Mouse (Mus musculus) frontal cortex, postnatal 14 days (tissue): Measurements from ENCODE around the gene Chpf.
A peak's percentile ranks its signal among the peaks of the same experiment; 100 is the strongest.

ENCODE experiments used
- DNase-seq, 2 experiments: peaks; one replicate each; pipeline ENCODE4 v3.0.0; 2022; ENCODE audit warnings: low spot score in 2 of 2

Gene Chpf

DNA sequence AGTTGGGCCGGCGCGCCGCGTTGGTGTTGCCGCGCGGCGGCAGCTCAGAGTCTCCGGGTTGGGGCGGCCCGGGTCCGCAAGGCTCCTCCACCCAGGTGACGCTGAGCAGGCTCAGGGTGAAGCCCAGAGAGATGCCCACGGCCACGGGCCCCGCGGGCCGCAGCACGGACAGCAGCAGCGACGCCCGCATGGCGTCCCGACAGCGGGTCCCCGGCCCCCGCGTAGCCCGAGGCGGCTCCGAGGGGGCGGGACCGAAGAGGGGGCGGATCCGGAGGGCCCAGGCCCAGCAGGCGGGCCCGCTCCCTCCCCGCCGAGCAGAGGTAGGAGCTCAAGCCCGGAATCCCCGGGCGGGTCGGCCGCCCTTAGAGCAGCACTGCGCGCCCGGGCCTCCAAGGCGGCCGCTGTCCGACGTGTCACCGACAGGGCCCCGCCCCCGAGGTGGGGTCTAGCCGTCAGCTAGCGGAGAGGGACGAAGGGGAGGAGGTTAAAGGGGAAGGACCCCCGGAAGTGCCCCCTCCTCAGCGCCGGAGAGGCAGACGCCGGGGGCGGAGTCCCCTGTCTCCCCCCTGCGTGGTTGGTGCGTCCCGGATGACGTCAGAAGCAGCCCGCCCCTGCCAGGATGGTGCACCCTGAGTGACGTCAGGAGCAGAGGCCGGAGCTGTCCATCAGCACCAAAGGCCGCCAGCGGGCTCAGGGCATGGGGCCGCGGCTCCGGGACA, at the start of gene Chpf, which contains the start of gene Tmem198:
Chpf (minus strand) TSS at position 392 of the 719 bp plus-strand sequence.
Tmem198 (plus strand) TSS at position 617 of the 719 bp plus-strand sequence.
- DNase-seq, result peak; percentile 95 to 96

DNA sequence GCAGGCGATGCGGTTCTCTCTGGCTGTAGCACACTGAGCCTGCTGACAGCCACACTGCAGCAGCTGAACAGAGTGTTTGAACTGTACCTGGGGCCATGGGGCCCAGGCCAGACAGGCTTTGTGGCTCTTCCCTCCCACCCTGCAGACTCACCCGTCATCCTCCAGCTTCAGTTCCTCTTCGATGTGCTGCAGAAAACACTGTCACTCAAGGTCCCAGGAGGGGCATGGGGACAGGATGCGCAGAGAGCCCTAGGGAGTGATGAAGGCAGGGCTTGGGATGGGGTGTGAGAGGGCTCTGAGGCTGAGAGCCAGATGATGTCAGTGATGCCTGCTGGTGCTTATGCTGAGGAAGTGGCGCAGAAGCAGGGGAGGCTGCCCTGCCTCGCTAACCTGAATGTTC, 45.6 kb upstream of the Chpf start:
- DNase-seq, result no peak

DNA sequence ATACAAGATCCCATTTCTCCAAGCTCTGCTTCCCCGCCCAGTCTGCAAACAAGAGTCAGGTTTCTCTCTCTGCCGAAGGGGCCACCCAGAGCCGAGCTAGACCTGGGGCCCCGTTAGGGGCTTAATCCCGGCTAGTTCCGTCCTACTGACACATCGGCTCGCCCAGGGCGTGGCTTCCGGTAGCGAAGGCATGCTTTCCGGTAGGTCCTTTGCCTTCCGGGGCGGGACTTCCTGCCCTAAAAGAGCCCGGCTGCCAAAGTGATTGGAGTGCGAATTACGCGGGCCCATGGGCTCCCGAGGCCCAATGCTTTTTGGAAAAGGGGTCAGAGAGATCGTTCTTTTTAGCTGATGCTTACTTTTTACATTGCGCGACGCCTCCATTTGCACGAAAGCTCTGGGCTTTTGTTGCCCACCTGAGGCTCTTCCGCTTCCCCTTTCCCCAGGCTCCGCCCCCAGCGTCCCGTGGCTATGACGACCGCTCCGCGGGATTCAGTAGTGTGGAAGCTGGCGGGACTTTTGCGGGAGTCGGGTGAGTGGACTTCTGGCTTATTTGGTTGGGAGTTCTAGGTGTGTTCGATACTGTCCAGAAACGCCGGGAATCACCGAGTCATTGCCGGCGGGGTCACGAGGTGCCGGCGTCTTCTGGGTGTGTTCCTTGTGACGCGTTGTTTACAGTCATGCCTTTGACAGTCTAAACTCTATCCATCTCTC, 42.4 kb upstream of the Chpf start, which contains the start of gene Stk11ip:
Stk11ip (plus strand) TSS at position 209 of the 711 bp plus-strand sequence.
- DNase-seq, result peak; percentile 79 to 88

DNA sequence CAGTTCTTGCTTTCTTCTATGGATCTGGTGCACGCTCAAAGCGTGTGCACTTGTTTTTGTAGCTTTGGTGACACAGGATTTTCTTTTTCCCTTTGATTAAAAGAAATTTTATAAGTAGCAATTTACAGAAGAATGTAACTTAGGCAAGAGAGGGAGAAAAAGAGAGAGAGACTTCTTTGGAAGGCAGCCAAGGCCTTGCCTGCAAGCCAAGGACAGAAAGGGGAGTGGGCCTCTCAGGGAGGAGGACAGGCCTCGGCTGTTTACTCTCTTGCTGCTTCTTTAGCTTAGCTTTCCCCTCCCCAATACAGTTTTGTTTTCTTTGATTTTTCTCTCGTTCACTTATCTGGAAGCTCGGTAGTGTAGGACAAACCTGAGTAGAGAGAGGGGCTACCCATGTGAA, 40.5 kb upstream of the Chpf start:
- no peak for DNase-seq

DNA sequence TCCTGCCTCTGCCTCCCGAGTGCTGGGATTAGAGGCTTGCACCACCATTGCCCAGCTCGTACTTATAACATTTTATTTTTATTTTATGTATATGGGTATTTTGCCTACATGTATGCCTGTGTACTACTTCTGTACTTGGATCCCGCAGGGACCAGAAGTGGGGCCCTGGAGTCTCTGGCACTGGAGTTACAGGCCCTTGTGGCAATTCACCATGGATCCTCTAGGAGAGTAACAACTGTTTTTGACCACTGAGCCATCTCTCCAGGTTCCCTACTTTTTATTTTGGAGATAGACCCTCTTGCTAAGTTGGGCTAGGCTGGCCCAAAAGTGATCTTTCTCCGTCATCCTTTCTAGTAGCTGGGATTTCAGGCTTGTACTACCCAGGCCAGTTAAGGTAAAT, 39.3 kb upstream of the Chpf start:
- DNase-seq, result no peak

DNA sequence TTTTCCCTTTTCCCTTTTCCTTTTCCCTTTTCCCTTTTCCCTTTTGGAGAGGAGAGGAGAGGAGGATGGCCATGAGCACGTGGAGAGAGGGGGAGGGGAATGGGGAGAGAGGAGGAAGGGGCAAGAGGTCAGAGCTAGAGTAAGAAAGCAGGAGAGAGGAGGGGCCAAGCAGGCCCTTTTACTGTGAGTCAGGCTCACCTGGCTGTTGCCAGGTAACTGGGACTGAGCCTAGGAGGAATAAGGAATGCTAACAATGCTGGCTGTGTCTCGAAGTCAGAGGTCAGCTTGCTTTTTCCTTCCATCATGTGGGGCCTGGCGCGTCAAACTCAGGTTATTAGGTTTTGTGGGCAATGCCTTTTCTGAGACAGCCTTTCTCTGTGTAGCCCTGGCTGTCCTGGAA, 38.9 kb upstream of the Chpf start:
- DNase-seq, result no peak

DNA sequence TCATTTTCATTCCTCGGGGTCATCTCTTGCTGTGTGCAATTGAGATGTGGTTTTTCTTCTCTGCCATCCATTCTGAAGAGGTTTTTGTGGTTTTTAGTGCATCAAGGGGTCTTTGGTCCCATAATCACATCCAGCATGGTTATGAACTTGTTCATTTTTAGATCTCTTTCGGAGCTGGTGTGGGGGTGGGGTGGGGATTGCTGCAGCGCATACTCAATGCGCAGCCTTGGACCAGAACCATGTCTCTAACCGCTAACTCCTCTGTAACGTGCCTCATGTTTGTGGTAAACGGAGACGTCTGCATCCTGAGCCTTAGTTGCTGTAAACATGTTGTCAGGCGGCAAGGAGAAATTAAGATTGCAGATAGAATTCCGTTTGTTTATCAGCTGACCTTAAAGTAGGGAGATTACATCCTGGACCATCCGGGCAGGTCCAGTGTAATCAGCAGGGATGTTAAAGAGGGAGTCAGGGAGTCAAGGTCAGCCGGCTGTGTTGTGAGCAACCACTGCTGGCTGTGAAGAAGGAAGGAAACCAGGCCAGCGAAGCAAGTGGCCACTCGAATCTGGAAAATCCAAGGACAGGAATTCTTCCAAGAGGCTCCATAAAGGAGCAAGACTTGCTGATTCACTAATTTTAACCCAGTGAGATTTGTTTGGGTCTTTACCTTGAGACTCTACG, 37.7 kb upstream of the Chpf start:
- DNase-seq, result no peak

DNA sequence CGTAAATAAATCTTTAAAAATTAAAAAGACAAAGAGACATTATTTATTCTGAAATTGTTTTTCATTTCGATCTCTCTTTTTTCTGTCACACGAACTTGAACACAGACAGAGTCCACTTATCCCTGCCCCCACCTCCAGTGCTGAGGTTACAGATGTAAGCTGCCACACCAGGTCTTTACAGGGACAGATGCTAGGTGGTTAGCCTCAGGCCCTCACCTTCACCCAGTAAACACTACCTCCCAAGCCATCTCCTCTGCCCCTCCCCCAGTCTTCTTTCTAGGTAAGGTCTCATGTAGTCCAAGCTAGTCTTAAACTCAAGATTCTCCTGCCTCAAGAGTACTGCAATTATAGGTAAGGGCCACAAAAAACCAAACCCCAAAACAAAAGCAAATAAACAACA, 33.4 kb upstream of the Chpf start:
- no peak for DNase-seq

DNA sequence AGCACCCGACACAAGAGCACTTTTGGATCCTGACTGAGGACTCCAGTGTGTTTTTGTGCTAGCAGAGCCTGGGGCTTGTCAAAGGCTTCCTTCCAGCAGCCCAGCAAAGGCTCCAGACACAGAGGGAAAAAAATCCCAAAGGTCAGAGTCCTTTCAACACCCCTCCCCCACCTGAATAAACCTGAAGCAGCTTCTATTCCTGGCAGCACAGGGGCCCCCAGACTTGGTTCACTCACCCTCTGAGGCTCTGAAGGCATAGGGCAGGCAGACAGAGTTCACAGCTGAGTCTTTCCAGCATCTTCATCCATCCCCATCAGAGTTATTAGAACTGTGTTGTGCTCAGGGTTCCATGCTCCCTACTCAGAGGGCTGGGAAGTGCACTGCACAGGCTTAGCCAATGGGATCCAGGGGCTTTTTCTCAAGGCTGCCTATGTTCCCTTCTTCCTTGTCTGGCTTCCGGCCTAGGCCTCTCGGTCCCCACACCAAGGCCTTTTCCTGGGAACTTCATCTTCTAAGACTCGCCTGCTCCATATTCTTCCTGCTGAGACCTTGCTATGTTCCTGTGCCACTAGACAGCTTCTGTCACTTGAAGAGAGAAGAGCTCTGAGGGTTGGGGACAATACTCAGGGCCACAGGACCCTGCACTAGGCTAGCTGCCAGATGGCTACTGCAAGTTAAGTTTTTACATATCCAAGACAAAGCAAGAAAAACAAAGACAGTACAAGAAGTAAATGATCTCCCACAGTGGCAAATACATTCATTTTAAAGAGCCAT, 32.5 kb upstream of the Chpf start:
- no peak for DNase-seq

DNA sequence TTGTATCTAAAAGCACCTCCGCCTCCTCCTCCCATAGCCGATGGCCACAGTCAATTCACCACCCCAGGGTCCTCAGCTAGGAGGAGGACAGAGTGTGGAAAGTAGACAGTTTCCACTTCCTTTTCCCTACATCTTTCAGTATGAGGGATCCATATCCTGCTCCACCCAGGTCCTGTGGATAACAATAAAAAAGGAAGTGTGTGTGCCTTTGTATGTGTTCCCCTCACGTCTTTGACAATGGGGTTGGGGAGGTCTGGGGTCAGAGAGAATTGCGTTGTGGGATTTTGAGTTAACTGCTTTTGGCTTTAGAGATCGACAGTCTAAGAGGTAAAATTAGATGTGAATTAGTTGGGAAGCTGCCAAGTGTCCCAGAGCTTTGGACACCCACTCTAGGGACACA, 31.0 kb upstream of the Chpf start:
- DNase-seq, result no peak

DNA sequence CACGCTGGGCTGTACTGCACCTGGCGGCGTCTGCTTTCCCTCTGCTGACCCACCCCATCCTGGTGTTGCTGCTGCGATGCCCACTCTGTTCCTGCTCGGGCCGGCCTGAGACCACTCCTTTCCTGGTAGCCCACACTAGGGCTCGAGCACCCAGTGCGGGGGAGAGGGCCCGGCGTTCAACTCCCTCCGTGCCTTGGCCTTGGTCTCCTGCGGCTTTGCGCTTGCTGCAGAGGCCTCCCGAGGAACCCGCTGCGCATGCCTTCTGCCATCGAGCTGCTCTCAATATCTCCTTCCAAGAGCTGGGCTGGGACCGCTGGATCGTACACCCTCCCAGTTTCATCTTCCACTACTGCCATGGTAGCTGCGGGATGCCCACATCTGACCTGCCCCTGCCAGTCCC, 30.5 kb upstream of the Chpf start:
- no peak for DNase-seq

DNA sequence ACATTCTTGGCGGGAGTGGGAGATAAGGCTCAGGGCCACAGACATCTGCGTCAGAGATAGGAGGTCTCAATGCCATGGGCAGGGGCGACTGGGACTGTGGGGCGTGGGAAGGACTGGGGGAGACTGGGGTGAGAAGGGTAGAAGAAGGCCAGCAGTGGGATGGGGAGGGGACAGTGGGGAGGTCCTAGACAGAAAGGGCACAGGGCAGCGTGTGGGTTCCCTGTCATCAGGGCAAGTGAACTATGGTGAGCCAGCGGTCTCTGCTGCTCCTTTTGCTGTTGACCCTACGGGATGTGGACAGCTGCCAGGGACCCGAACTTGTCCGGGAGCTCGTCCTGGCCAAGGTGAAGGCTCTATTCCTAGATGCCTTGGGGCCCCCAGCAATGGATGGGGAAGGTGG, 27.9 kb upstream of the Chpf start, which contains the start of gene Inha:
Inha (plus strand) TSS at position 72 of the 400 bp plus-strand sequence.
- DNase-seq, result no peak

DNA sequence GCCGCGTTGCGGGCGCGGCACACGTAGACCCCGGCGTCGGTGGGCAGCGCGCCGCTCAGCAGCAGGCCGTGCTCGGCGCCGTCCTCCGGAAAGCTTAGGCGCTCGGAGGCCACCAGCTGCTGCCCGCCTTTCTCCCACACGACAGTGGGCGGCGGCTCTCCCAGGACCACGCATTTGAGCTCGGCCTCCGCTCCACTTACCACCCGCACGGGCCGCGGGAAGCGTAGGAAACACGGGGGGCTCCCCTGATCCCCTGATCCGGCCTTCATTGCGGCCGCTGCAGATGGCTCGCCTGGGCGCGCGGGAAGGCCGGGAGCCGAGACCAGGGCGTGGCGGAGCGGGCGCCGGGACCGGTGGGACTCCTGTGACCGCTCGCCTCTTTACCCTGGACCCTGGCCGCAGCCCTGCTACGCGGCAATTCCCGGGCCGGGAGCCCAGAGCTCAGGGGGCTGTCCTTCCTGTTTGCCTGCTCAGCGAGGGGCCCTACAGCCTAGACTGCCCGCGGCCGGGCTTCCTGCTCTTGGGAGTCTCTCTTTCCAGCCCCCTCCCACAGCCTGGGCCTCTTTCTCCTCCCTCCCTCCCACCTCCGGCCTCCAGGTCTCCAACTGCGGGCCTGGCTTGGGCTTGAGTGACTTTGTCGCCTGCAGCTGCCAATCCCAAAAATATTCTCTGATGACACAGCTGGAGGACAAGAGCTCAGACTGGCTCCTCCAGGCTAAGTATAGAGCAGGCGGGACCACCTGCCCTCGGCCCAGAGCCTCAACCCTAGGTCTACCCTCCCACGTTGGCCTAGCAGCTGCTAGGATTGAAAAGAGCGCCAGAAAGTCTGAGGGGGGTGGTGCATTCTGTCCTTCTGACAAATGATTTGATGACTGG, 27.1 kb upstream of the Chpf start, which contains the start of gene Obsl1:
Obsl1 (minus strand) TSS at position 497 of the 876 bp plus-strand sequence.
- peak in 1 of 2 experiments; percentile 37 for DNase-seq

DNA sequence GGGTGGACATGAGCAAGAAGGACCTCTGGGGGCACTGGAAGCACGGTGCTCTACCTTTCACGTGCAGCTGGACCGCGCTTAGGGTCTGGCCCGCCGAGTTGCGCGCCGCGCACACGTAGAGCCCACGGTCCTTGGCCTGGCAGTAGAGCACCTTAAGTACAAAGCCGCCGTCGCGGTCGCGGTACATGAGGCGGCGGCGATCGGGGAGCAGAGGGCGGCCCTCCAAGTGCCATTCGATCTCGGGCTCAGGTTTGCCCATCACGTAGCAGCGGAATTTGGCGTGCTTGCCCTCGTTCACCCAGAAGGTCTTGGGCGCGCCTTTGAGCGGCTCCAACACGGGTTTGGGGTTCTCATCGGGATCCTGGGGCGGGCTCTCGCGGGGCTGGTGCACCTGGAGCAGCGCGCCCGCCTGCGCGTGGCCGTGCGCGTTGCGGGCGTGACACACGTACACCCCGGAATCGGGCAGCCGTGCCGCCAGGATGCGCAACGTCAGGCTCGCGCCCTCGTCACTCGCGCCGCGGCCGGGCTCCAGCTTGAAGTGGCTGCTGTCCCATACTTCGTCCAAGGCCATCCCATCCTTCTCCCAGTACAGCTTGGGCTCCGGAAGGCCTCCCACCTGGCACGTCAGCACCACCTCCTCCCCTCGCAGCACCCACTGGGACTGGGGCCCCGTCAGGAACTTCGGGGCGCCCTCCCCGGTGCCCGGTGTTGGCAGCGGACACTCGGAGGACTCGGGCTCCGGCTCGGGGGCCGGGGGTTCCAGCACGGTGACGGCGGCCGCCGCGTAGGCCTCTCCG, 26.2 kb upstream of the Chpf start:
- peak; percentile 73 to 78 for DNase-seq

DNA sequence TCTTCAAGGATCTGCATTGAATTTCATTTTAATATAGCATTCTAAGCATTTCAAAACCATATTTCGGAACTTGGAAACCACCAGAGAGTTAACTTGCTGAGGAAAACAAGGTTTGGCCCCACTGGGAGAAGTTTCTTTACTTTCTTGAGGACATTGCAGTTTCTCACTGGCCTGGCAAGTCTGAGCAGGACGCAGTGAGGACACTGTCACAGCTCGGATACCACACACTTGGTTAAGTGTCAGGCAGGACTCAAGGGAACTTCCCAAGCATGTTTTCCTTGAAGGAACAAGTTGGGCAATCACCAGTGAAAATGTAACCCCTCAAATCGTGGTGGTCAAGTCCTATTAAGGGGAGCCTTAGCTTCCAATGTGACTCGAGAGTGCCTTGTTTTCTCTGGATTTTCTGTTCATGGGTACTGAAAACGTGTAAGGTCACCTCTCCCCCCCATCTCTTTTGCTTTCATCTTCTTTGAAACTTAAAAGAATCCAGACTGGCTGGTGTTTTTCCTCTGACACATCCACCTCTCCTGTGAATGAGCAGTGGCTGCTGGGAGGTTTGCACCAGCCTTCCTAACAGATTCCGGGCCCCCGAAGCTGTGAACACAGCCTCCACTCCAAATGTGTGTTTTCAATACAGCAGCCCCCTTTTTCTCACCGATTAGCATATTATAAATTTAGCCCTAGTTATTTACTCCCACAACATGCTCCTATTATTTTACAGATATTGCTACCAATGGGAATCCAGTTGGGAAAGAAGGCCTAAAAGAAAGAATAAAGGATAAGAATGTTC, 25.3 kb upstream of the Chpf start:
- no peak for DNase-seq

DNA sequence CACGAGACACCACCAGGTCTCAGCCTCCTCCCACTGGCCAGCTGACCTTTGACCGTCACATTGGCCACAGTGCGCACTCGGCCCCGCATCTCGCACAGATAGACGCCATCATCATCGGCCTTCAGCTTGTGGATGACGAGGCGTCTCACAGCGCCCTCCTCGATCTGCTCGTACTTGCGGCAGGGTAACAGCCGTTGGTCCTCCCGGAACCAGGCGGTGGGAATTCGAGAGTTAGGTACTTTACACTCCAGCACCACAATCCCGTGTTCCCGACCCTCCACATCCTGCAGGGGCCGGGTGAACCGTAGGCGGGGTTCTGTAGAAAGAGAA, 24.5 kb upstream of the Chpf start:
- DNase-seq, result no peak

DNA sequence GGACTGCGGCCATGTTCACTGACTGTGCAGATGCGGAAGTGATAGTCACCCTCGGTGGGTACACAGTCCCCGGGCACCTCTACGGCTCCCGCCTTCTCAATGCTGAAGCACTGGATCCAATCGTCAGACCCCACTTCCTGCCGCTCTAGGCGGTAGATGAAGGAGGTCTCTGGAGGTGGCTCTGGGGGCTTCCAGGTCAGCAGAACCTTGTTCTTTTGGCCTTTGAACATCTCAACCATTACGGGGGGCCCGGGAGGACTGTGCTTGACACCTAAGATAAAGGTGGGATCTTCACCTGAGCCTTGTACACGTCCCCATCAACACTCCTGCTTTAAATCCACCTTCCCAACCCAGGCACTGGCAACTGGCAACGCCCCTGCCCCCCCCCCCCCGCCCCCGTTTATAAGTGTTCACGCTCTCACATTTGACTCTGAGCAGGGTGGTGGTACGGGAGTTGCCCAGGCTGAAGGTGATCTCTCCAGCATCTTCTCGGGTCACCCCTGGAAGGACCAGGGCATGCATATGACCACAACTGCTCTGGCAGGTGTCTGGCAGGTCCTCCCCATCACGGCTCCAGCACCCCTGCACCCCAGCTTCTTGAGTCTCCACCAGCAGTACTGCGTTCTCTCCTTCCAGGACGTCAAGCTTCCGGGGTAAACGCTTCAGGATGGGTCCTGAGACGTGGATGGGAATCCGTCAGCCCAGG, 24.0 kb upstream of the Chpf start:
- DNase-seq, result no peak

DNA sequence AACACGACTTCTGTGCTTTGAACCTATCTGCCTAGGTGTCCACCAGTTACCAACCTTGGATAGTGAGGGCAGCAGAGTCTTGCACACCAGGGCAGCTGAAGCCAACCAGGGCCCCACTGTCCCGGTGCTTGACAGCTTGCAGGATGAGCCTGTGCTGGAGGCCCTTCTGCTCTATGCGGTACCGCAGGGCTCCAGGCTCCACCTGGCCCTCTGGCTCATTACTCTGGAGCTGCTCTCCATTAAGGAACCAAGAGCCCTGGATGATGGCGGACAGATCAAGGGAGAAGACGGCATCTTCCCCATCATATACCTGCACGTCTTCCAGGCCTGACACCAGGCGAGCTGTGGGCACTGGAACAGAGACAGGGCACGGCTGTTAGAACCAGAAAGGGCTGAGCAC, 22.8 kb upstream of the Chpf start:
- no peak for DNase-seq

DNA sequence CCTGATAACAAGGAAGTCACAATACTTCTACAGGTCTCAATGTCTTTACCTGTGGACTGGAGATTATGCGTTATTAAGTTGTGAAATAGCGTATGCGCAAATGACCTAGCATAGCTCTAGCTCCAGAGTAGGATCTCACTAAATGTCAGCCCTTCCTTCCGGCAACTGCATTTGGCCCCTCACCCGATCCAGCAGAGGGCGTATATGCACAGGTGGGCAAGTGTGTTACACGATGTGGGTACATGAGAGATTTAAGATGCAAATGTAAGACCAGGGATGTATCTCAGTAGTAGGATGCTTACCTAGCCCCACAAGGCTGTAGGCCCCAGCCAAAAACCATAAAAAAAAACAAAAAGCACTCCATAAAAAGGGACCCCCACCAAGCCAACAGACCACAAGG, 20.3 kb upstream of the Chpf start:
- DNase-seq, result no peak
